Mouse (Mus musculus) bone marrow, adult 2 months (tissue): ENCODE measurements at regions not wholly inside any gene's neighbourhood (a gene's known extent, or its start where the extent isn't known, plus 50 kb on each side); places are given as distances from the start of the nearest gene placed in this dataset.

Experiments used
- CTCF ChIP-seq: fragments of 200-500 bp; IDR thresholded peaks from 2 replicates; pipeline ENCODE4 v1.5.1; 2011; ENCODE audit warnings: low read length, control low read depth; ENCODE audit not compliant: control insufficient read depth, insufficient read depth
- POLR2A ChIP-seq: fragments of 200-500 bp; IDR thresholded peaks from 2 replicates; pipeline ENCODE4 v1.6.1; 2011; ENCODE audit warnings: low read depth, mild to moderate bottlenecking, control low read depth, low read length, borderline replicate concordance; ENCODE audit not compliant: control insufficient read depth

- TF ChIP-seq POLR2A (no peak), CTCF (no peak)
These were observed 437.5 kb downstream of the Meis1 start for GRCm38 (mm10) chr11:18581078-18581800.
